In the genomic region with DNA sequence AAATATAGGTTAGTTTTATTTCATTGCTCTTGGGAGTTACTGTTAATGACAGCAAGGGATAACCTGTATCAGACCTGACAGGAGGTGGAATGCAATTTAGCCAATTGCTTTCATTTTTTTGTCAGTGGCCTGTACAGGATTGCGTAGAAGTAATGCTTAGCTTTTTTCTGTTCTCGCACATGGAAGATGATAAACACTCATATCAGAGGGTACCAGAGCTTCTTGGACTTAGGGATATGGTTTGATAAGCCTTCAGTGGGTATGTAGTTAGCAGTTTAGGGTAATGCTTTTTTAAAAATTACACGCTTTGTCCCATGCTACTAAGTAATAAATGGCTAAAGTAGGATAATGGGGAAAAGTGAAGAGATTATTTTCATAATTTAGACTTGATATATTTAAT, we compare ENCODE assay signal across 23 mouse cellular contexts. TPM values are rescaled to one million over a fixed set of nuclear protein-coding genes. Genes with fewer than 3 reads are reported as not detected.
A peak's percentile ranks its signal among the peaks of the same experiment; 100 is the strongest.
DNase-seq lines count a peak whose midpoint lies in the region; ATAC-seq and TF ChIP-seq lines count a peak whose summit lies in the region.
"Had no signal": no experiment of that assay in that cellular context is flagged by ENCODE, and none has a peak within 500 bp of the region (broad histone marks: within the 10 kb centered on the region; RNA-seq: fewer than 3 reads in every experiment).

No protein-coding gene starts in this region.

- 88% methylated on average over 3 of the region's 3 CpGs for WGBS in stomach, embryonic 15.5 days
- 91% methylated on average over 3 of the region's 3 CpGs for WGBS in stomach, postnatal 0 days
- 8% methylated on average over 3 of the region's 3 CpGs for WGBS in liver, embryonic 14.5 days (ENCODE audit: insufficient replicate concordance)
- 89% methylated on average over 3 of the region's 3 CpGs for WGBS in embryonic facial prominence, embryonic 10.5 days
- WGBS in hindbrain, embryonic 14.5 days, result 95% methylated on average over 3 of the region's 3 CpGs

- TF ChIP-seq EP300 in stomach, postnatal 0 days (optimal IDR thresholded peaks at IDR 0.05), result no peak
- peak; percentile 98 for TF ChIP-seq EP300 in liver, embryonic 14.5 days (IDR thresholded peaks at IDR 0.05; ENCODE audit: low read depth)

- H3K4me3 ChIP-seq in stomach, embryonic 15.5 days (replicated peaks), result no peak overlapping the region
- no peak overlapping the region for H3K4me3 ChIP-seq in stomach, postnatal 0 days (ENCODE audit: low read depth, low read length)
- H3K4me3 ChIP-seq in liver, embryonic 14.5 days (ENCODE audit: insufficient read depth in 1 of 2, low read depth in 2 of 2, low read length in 2 of 2), result peak overlapping the region in 1 of 2 experiments; percentile 38; a peak in 2 of 4 replicates
- no peak overlapping the region for H3K4me3 ChIP-seq in embryonic facial prominence, embryonic 10.5 days
- H3K4me3 ChIP-seq in hindbrain, embryonic 14.5 days (replicated peaks; ENCODE audit: low read length), result no peak overlapping the region
- H3K4me3 ChIP-seq: hindbrain, embryonic 12.5 days; limb, embryonic 15.5 days; midbrain, embryonic 15.5 days; myocyte had no signal

- H3K4me1 ChIP-seq in stomach, embryonic 15.5 days, result 0 out of 2 replicates have a peak, but pooled peaks cover 1% of the 10 kb centered on the region
- H3K4me1 ChIP-seq in stomach, postnatal 0 days (replicated peaks; ENCODE audit: control insufficient read depth, insufficient read depth), result 0 out of 2 replicates have a peak, but pooled peaks cover 3% of the 10 kb centered on the region
- peaks cover 21 to 31% of the 10 kb centered on the region in 2 experiments for H3K4me1 ChIP-seq in liver, embryonic 14.5 days (replicated peaks; ENCODE audit: control insufficient read depth in 2 of 2, insufficient read depth in 2 of 2, low read length in 1 of 2)
- H3K4me1 ChIP-seq in embryonic facial prominence, embryonic 10.5 days, result peaks cover 12% of the 10 kb centered on the region
- peaks cover 7% of the 10 kb centered on the region; the same call in 1 of the 2 replicates for H3K4me1 ChIP-seq in hindbrain, embryonic 14.5 days (replicated peaks; ENCODE audit: control insufficient read depth, insufficient read depth, low read length)

- DNase-seq in stomach, postnatal 0 days (ENCODE audit: low spot score), result no peak
- peak; percentile 94 for DNase-seq in c-Kit-positive CD71-positive TER-119-positive erythroid progenitor cells, embryonic 14.5 days (ENCODE audit: low spot score)
- peak; percentile 87 to 93 (median 87) for DNase-seq in liver, embryonic 14.5 days (ENCODE audit: low read depth in 3 of 3, low spot score in 3 of 3)
- DNase-seq in embryonic facial prominence, embryonic 10.5 days (ENCODE audit: low spot score), result no peak
- no peak for DNase-seq in yolk sac, embryonic 10.5 days (ENCODE audit: low spot score)
- no peak for DNase-seq in hindbrain, embryonic 14.5 days (ENCODE audit: low spot score)
- DNase-seq: adrenal gland, postnatal 36 days; cerebellum, postnatal 10 days; gastrocnemius, postnatal 14 days; heart, postnatal 10 days; kidney, adult 2 months; kidney, postnatal 14 days; right cerebral cortex, postnatal 14 days; spleen, adult 18-20 months had no signal

- no peak for TF ChIP-seq CTCF in stomach, postnatal 0 days (IDR thresholded peaks at IDR 0.05; ENCODE audit: low read depth)
- no peak for TF ChIP-seq CTCF in liver, embryonic 14.5 days (IDR thresholded peaks at IDR 0.05; ENCODE audit: low read depth)

- 0 out of 2 replicates have a peak, but pooled peaks cover 2% of the 10 kb centered on the region for H3K36me3 ChIP-seq in stomach, embryonic 15.5 days
- H3K36me3 ChIP-seq in stomach, postnatal 0 days (ENCODE audit: control insufficient read depth, insufficient read depth, low read length), result no peaks in the 10 kb centered on the region
- peaks cover 47% of the 10 kb centered on the region for H3K36me3 ChIP-seq in liver, embryonic 14.5 days (replicated peaks; ENCODE audit: control insufficient read depth, insufficient read depth, low read depth)
- peaks cover 27% of the 10 kb centered on the region for H3K36me3 ChIP-seq in embryonic facial prominence, embryonic 10.5 days (replicated peaks)
- H3K36me3 ChIP-seq in hindbrain, embryonic 14.5 days (replicated peaks; ENCODE audit: control insufficient read depth, insufficient read depth), result 0 out of 2 replicates have a peak, but pooled peaks cover 3% of the 10 kb centered on the region
- H3K36me3 ChIP-seq: midbrain, embryonic 15.5 days had no signal

- no peak overlapping the region for H3K9ac ChIP-seq in stomach, embryonic 15.5 days
- H3K9ac ChIP-seq in stomach, postnatal 0 days (ENCODE audit: low read length), result no peak overlapping the region
- H3K9ac ChIP-seq in liver, embryonic 14.5 days (replicated peaks), result no peak overlapping the region; the same call in 1 of the 2 replicates
- H3K9ac ChIP-seq in hindbrain, embryonic 14.5 days, result no peak overlapping the region
- H3K9ac ChIP-seq: hindbrain, embryonic 12.5 days; limb, embryonic 15.5 days; midbrain, embryonic 15.5 days had no signal

- no peak overlapping the region for H3K27ac ChIP-seq in stomach, embryonic 15.5 days
- no peak overlapping the region for H3K27ac ChIP-seq in stomach, postnatal 0 days (replicated peaks)
- H3K27ac ChIP-seq in liver, embryonic 14.5 days, result peak overlapping the region; percentile 98
- no peak overlapping the region for H3K27ac ChIP-seq in embryonic facial prominence, embryonic 10.5 days (replicated peaks)
- no peak overlapping the region for H3K27ac ChIP-seq in hindbrain, embryonic 14.5 days
- H3K27ac ChIP-seq: hindbrain, embryonic 12.5 days; limb, embryonic 15.5 days; midbrain, embryonic 15.5 days had no signal

- H3K9me3 ChIP-seq in stomach, embryonic 15.5 days, result no peaks in the 10 kb centered on the region
- H3K9me3 ChIP-seq in stomach, postnatal 0 days (ENCODE audit: control insufficient read depth, low read length), result no peaks in the 10 kb centered on the region
- no peaks in the 10 kb centered on the region for H3K9me3 ChIP-seq in liver, embryonic 14.5 days (ENCODE audit: control insufficient read depth, low read length)
- no peaks in the 10 kb centered on the region for H3K9me3 ChIP-seq in embryonic facial prominence, embryonic 10.5 days
- no peaks in the 10 kb centered on the region for H3K9me3 ChIP-seq in hindbrain, embryonic 14.5 days (ENCODE audit: control insufficient read depth, low read length)
- H3K9me3 ChIP-seq: hindbrain, embryonic 12.5 days; limb, embryonic 15.5 days; midbrain, embryonic 15.5 days had no signal

- ATAC-seq in stomach, embryonic 15.5 days (ENCODE audit: insufficient read depth, low FRiP score, low read depth), result peak; percentile 76; the same call in 1 of the 2 replicates
- ATAC-seq in stomach, postnatal 0 days (ENCODE audit: low FRiP score, low TSS enrichment), result no peak
- ATAC-seq in liver, embryonic 14.5 days (ENCODE audit: insufficient read depth), result peak; percentile 80
- no peak for ATAC-seq in hindbrain, embryonic 14.5 days (ENCODE audit: low FRiP score)
- ATAC-seq: forebrain, embryonic 14.5 days; inflammation-experienced regulatory T-cells, adult 6 months; lung, postnatal 0 days; midbrain, embryonic 15.5 days had no signal

- no peaks in the 10 kb centered on the region for H3K27me3 ChIP-seq in stomach, embryonic 15.5 days (replicated peaks)
- no peaks in the 10 kb centered on the region for H3K27me3 ChIP-seq in stomach, postnatal 0 days (ENCODE audit: control insufficient read depth, insufficient read depth, low read length)
- H3K27me3 ChIP-seq in liver, embryonic 14.5 days (ENCODE audit: control insufficient read depth, insufficient read depth, low read length), result no peaks in the 10 kb centered on the region
- H3K27me3 ChIP-seq in embryonic facial prominence, embryonic 10.5 days (replicated peaks; ENCODE audit: low read depth, poor library complexity, severe bottlenecking), result no peaks in the 10 kb centered on the region
- no peaks in the 10 kb centered on the region for H3K27me3 ChIP-seq in hindbrain, embryonic 14.5 days (ENCODE audit: control insufficient read depth, insufficient read depth, low read length)
- H3K27me3 ChIP-seq: hindbrain, embryonic 12.5 days; limb, embryonic 15.5 days; midbrain, embryonic 15.5 days had no signal

- no peak overlapping the region for H3K4me2 ChIP-seq in stomach, embryonic 15.5 days
- H3K4me2 ChIP-seq in stomach, postnatal 0 days (replicated peaks; ENCODE audit: low read depth), result no peak overlapping the region
- H3K4me2 ChIP-seq in liver, embryonic 14.5 days (ENCODE audit: low read depth), result peak overlapping the region; percentile 90
- no peak overlapping the region for H3K4me2 ChIP-seq in hindbrain, embryonic 14.5 days (replicated peaks)
- H3K4me2 ChIP-seq: hindbrain, embryonic 12.5 days; limb, embryonic 15.5 days; midbrain, embryonic 15.5 days had no signal

RNA-seq across cellular contexts. Expression of a gene that starts 4.6 kb away (rescaled TPM):
- 30.9 and 31.3 TPM in 2 replicates for polyA plus RNA-seq in stomach, embryonic 15.5 days (2015; fragmentation: Nextera tagmentation; extraction: Ambion mirVana)
- polyA plus RNA-seq in stomach, postnatal 0 days (2015; fragmentation: Nextera tagmentation; extraction: Ambion mirVana), result 24.8 and 28.1 TPM in 2 replicates
- polyA plus RNA-seq in liver, embryonic 14.5 days (2012; rRNA removed), result 38.1 and 42.1 TPM in 2 replicates
- polyA plus RNA-seq in liver, embryonic 14.5 days (2014; fragmentation: Nextera tagmentation; extraction: Ambion mirVana), result 67.2 and 74.0 TPM in 2 replicates
- polyA plus RNA-seq in embryonic facial prominence, embryonic 10.5 days (2016; fragmentation: Nextera tagmentation; extraction: Ambion mirVana), result 17.8 and 19.2 TPM in 2 replicates
- polyA plus RNA-seq in hindbrain, embryonic 14.5 days (2014; fragmentation: Nextera tagmentation; extraction: Ambion mirVana), result 22.3 and 24.7 TPM in 2 replicates

RNA-seq across cellular contexts. Expression of a gene that starts 14.7 kb away (rescaled TPM):
- 0.19 and 0.71 TPM in 2 replicates for polyA plus RNA-seq in stomach, embryonic 15.5 days (2015; fragmentation: Nextera tagmentation; extraction: Ambion mirVana)
- polyA plus RNA-seq in stomach, postnatal 0 days (2015; fragmentation: Nextera tagmentation; extraction: Ambion mirVana), result 14.9 and 15.6 TPM in 2 replicates
- polyA plus RNA-seq in liver, embryonic 14.5 days (2012; rRNA removed), result 0.01 and 0.02 TPM in 2 replicates
- not detected in 2 replicates for polyA plus RNA-seq in liver, embryonic 14.5 days (2014; fragmentation: Nextera tagmentation; extraction: Ambion mirVana)
- polyA plus RNA-seq in embryonic facial prominence, embryonic 10.5 days (2016; fragmentation: Nextera tagmentation; extraction: Ambion mirVana), result 0.08 TPM in 1 of 2 replicates, not detected in the other
- polyA plus RNA-seq in hindbrain, embryonic 14.5 days (2014; fragmentation: Nextera tagmentation; extraction: Ambion mirVana), result not detected in 2 replicates
- polyA plus RNA-seq: forebrain, embryonic 14.5 days; hindbrain, embryonic 12.5 days; inflammation-experienced regulatory T-cells, adult 6 months; midbrain, embryonic 15.5 days; myocyte; neural tube, embryonic 14.5 days had no signal

Comparison
In these comparisons a context has a peak if more than half of its experiments do, and no peak if none do; other contexts are left out.
1. ATAC-seq: peak in stomach, embryonic 15.5 days (single experiment) and liver, embryonic 14.5 days (single experiment); none in stomach, postnatal 0 days (single experiment) and hindbrain, embryonic 14.5 days (single experiment).
2. DNase-seq: peak in c-Kit-positive CD71-positive TER-119-positive erythroid progenitor cells, embryonic 14.5 days (single experiment) and liver, embryonic 14.5 days (3 of 3); none in stomach, postnatal 0 days (single experiment), embryonic facial prominence, embryonic 10.5 days (single experiment), yolk sac, embryonic 10.5 days (single experiment) and hindbrain, embryonic 14.5 days (single experiment).